Mouse (Mus musculus) naive thymus-derived CD4-positive, alpha-beta T cell, adult 5 months (primary cell): ENCODE measurements around the gene Fgfbp3. TPM values are rescaled to one million over a fixed set of nuclear protein-coding genes. Genes with fewer than 3 reads are reported as not detected.

Experiments used
- polyA plus RNA-seq: library from polyadenylated mRNA; unstranded; fragments of 100-300 nt; shearing (Covaris generic); gene quantifications from one replicate; pipeline ENCODE4 v1.2.1, GENCODE M21; 2017

The Fgfbp3 gene
- polyA plus RNA-seq, result 2.3 TPM

DNA sequence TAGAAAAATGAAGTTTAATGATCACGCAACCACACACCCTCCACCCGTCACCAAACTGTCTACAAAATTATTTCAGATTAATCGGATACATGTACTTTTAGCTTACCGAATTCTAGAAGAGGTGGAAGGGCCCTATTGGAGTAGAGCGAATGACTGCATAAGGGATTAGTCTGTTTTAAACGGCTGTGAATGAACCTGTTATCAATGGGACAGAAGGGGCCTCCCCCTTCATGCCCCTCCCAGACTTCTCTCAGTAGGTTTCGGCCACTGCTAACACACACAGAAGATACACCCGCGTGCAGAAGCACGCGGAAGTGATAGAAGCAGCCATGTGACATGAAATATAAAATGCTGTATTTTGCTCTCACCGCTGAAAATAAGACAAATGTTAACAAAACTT lies at the start of gene Fgfbp3:
Gene Fgfbp3, minus strand, starts transcription at position 150 of the 400 bp plus-strand sequence.

DNA sequence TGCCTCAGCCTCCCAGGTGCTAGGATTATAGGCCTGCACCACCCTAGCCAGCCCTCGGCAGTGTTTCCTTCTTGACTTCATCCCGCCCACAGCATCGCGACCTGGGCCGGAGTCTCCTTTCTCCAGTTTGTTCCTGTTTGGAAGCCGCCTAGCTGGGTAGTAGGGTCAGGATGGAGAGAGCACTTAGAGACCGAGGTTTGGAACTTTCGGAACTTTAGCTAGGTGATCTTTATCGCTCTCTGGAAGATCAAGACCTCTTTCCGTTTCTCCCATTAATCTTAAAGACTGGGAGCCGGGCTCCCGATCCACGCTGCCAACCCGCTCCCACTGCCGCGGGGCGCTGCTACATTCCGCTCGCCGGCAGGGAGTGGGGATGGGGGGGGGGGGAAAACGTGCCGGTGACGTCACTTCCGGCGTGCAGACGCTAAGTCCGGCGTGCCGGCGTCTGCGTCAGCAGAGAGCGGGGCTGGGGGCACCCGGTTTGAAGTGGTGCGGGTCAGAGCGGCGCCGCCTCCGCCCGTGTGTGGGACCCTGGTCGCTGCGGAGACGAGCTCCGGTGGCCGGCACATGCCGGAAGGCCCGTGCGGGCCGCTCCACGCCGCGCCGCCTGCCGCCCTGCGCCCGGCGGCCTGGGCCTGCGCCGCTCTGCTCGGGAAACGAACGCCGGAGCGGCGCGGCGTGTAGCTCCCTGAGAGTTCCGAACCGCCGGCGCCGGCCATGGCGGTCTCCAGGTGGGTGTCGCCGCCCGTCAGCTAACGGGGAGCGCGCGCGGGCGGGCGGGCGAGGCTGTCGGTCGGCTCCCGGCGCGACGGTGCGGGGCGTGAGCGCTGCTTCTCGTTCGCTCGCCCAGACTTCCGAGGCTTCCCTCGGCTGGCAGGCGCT lies 6.5 kb upstream of the Fgfbp3 start, which contains the start of gene Btaf1:
Gene Btaf1, plus strand, starts transcription at position 409 of the 882 bp plus-strand sequence.

Other genes starting within 250 kb of the Fgfbp3 start
- not detected for gene Ppp1r3c, start 183.0 kb downstream of the Fgfbp3 start, polyA plus RNA-seq
- gene Tnks2, start 85.4 kb downstream of the Fgfbp3 start, polyA plus RNA-seq, result 192 TPM
- 59.8 TPM for gene Btaf1, start 6.5 kb upstream of the Fgfbp3 start, polyA plus RNA-seq